Mouse (Mus musculus) G1E (cell line): ENCODE results near the gene Acot12. TPM values are rescaled to one million over a fixed set of nuclear protein-coding genes. Genes with fewer than 3 reads are reported as not detected.

ENCODE experiments used
- ATAC-seq: 2 replicates; pipeline ENCODE4 v1.8.0; 2016; ENCODE audit warnings: mild to moderate bottlenecking; ENCODE audit not compliant: insufficient number of reproducible peaks, poor library complexity, low FRiP score, severe bottlenecking; ENCODE audit errors: extremely low read depth
- DNase-seq: peaks from one replicate; pipeline ENCODE4 v3.0.0; 2012; ENCODE audit warnings: low spot score
- H3K27me3 ChIP-seq: 2 replicates; pipeline ENCODE4 v1.6.1; 2012; ENCODE audit warnings: mild to moderate bottlenecking, low read length, inconsistent platforms; ENCODE audit not compliant: insufficient read depth
- H3K36me3 ChIP-seq: replicated peaks from 2 replicates; pipeline ENCODE3; 2012; ENCODE audit warnings: mild to moderate bottlenecking, inconsistent platforms
- H3K4me1 ChIP-seq: 2 replicates; pipeline ENCODE4 v1.6.1; 2012; ENCODE audit warnings: low read depth, low read length, inconsistent platforms, mixed read lengths; ENCODE audit not compliant: insufficient read depth
- H3K4me3 ChIP-seq: 2 replicates; pipeline ENCODE4 v1.5.1; 2012; ENCODE audit warnings: low read depth, mild to moderate bottlenecking, inconsistent platforms, low read length, moderate library complexity, mixed read lengths
- H3K9me3 ChIP-seq: replicated peaks from 2 replicates; pipeline ENCODE4 v1.6.1; 2012; ENCODE audit warnings: inconsistent platforms
- CTCF ChIP-seq: IDR thresholded peaks from 2 replicates; pipeline ENCODE4 v1.5.1; 2012; ENCODE audit warnings: low read depth, low read length, inconsistent platforms, mixed read lengths
- GATA1 ChIP-seq: IDR thresholded peaks from 2 replicates; pipeline ENCODE4 v1.6.1; 2012; ENCODE audit warnings: borderline replicate concordance, low read length, inconsistent platforms, mixed read lengths
- GATA2 ChIP-seq: IDR thresholded peaks from 2 replicates; pipeline ENCODE4 v1.6.1; 2012; ENCODE audit warnings: low read depth, low read length, inconsistent platforms, borderline replicate concordance
- POLR2AphosphoS5 ChIP-seq: IDR thresholded peaks from 2 replicates; pipeline ENCODE4 v1.6.1; 2012; ENCODE audit warnings: low read depth, low read length, inconsistent platforms; ENCODE audit not compliant: insufficient replicate concordance
- TAL1 ChIP-seq: conservative IDR thresholded peaks from 2 replicates; pipeline ENCODE4 v1.6.1; 2012; ENCODE audit warnings: low read depth, low read length, inconsistent platforms, mixed read lengths
- polyA plus RNA-seq: library from polyadenylated mRNA; stranded (reverse); fragments of >175 nt; gene quantifications from 2 replicates; pipeline ENCODE4 v1.2.3, GENCODE M21; 2012
- total RNA-seq, 2 experiments: library from RNA; stranded (forward) in 1 of 2; stranded (reverse) in 1 of 2; fragments of 200-1000 nt in 1 of 2; fragments of >200 nt in 1 of 2; fragmentation: Nextera tagmentation in 1 of 2; gene quantifications; 2 replicates each; pipeline ENCODE4 v1.2.3; 2014 to 2017

Acot12 gene
- total and polyA plus RNA-seq, 3 experiments: not detected

GRCm38 (mm10) chr13:91765627-91766026 lies 24.3 kb downstream of the Acot12 start:
- no peak for DNase-seq
- ATAC-seq: no peak
- Histone ChIP-seq H3K27me3 (peaks cover 26% of the 10 kb centered on the region), H3K9me3 (no peaks in the 10 kb centered on the region), H3K4me3 (no peak overlapping the region), H3K4me1 (peaks cover 3% of the 10 kb centered on the region; the same call in 1 of the 2 replicates), H3K36me3 (no peaks in the 10 kb centered on the region)
- no peak for TF ChIP-seq TAL1

- TF ChIP-seq GATA1 (no peak), POLR2AphosphoS5 (no peak), TAL1 (no peak), GATA2 (no peak), CTCF (no peak)
- H3K27me3 ChIP-seq: peaks cover 25% of the 10 kb centered on the region
- no peaks in the 10 kb centered on the region for H3K36me3 ChIP-seq
- H3K4me1 ChIP-seq: peaks cover 3% of the 10 kb centered on the region; the same call in 1 of the 2 replicates
- ATAC-seq (no peak), DNase-seq (no peak)
- no peak overlapping the region for H3K4me3 ChIP-seq
- H3K9me3 ChIP-seq: no peaks in the 10 kb centered on the region
Measured at GRCm38 (mm10) chr13:91768683-91769651, 27.7 kb downstream of the Acot12 start.

DNA sequence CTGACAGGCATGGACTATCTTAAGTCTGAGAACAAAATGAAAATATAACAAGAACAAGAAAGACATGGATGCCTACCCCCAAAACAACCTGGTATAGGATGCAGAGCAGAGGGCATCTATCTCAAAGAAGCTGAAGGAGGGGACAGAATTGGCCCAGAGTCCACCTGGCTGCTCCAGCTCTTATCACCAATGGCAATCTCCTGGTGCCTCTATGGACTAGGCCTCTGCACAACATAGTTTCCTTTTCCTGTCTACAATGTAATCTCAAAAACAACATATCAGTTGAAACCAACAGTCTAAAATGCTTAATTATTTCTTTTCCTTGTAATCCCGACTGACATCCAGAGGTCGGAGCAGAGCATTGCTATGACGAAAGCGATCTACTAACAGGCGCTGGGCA lies 36.8 kb downstream of the Acot12 start:
- ATAC-seq (no peak), DNase-seq (no peak)
- peaks cover 6% of the 10 kb centered on the region; the same call in 1 of the 2 replicates for H3K27me3 ChIP-seq
- no peak overlapping the region for H3K4me3 ChIP-seq
- no peaks in the 10 kb centered on the region for H3K36me3 ChIP-seq
- H3K4me1 ChIP-seq: no peaks in the 10 kb centered on the region
- H3K9me3 ChIP-seq: no peaks in the 10 kb centered on the region
- TF ChIP-seq TAL1 (no peak), POLR2AphosphoS5 (no peak), CTCF (no peak), GATA2 (no peak), GATA1 (no peak)

- Histone ChIP-seq H3K36me3 (no peaks in the 10 kb centered on the region), H3K4me3 (no peak overlapping the region), H3K27me3 (peaks cover 4% of the 10 kb centered on the region; the same call in 1 of the 2 replicates), H3K4me1 (no peaks in the 10 kb centered on the region), H3K9me3 (no peaks in the 10 kb centered on the region)
- DNase-seq: no peak
- ATAC-seq: no peak
- TF ChIP-seq TAL1: no peak
- no peak for TF ChIP-seq GATA1
- no peak for TF ChIP-seq GATA2
- TF ChIP-seq POLR2AphosphoS5: no peak
- no peak for TF ChIP-seq CTCF
Measured at GRCm38 (mm10) chr13:91779892-91780291, 38.6 kb downstream of the Acot12 start.

DNA sequence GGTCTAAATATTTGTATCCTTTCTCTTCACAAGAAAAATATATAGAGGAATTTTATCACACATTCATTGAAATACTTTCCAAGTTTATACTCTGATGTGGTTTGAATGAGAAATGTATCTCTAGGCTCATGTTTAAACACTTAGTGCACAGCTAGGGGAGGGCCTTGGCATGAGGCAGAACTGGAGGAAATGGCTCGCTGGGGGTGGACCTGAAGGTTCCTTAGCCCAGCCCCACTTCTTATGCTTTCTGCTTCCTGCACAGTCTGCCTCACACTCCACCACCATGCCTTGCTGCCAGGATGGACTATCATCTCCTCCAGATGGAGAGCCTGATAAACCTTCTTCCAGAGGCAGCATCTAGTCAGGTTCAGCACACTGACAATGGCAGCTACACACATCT lies 50.7 kb downstream of the Acot12 start:
- Histone ChIP-seq H3K36me3 (peaks cover 33% of the 10 kb centered on the region), H3K4me3 (no peak overlapping the region), H3K27me3 (peaks cover 8% of the 10 kb centered on the region; the same call in 1 of the 2 replicates), H3K4me1 (no peaks in the 10 kb centered on the region), H3K9me3 (no peaks in the 10 kb centered on the region)
- ATAC-seq (no peak), DNase-seq (no peak)
- TF ChIP-seq GATA1 (no peak), CTCF (no peak), POLR2AphosphoS5 (no peak), GATA2 (no peak)

GRCm38 (mm10) chr13:91794926-91795436 lies 53.7 kb downstream of the Acot12 start:
- H3K36me3 ChIP-seq: peaks cover 62% of the 10 kb centered on the region
- TF ChIP-seq POLR2AphosphoS5 (no peak), GATA2 (no peak)
- H3K9me3 ChIP-seq: no peaks in the 10 kb centered on the region
- no peak for DNase-seq
- no peak for ATAC-seq
- H3K4me1 ChIP-seq: no peaks in the 10 kb centered on the region
- no peaks in the 10 kb centered on the region for H3K27me3 ChIP-seq
- H3K4me3 ChIP-seq: no peak overlapping the region

GRCm38 (mm10) chr13:91795593-91795992 lies 54.3 kb downstream of the Acot12 start:
- Histone ChIP-seq H3K27me3 (no peaks in the 10 kb centered on the region), H3K36me3 (peaks cover 68% of the 10 kb centered on the region), H3K4me3 (no peak overlapping the region), H3K4me1 (no peaks in the 10 kb centered on the region), H3K9me3 (no peaks in the 10 kb centered on the region)
- no peak for DNase-seq
- no peak for ATAC-seq
- TF ChIP-seq CTCF (no peak), POLR2AphosphoS5 (no peak), TAL1 (no peak), GATA1 (no peak), GATA2 (no peak)
